Mouse (Mus musculus) inflammation-experienced regulatory T-cells, adult 6 months (primary cell): Measurements from ENCODE around the gene AC124108.1. TPM values are rescaled to one million over a fixed set of nuclear protein-coding genes. Genes with fewer than 3 reads are reported as not detected.
"Not testable (repeated sequence)": the region's sequence is repeated elsewhere in the genome, so short reads cannot be mapped to it uniquely, and the experiment has no call there.

ENCODE experiments used
- ATAC-seq: one replicate; pipeline ENCODE4 v1.8.0; 2017
- polyA plus RNA-seq, 3 experiments: library from polyadenylated mRNA; unstranded; fragments of 100-300 nt; shearing (Covaris generic); gene quantifications; one replicate each; pipeline ENCODE4 v1.2.1; 2017

Gene AC124108.1
- polyA plus RNA-seq = not detected

DNA sequence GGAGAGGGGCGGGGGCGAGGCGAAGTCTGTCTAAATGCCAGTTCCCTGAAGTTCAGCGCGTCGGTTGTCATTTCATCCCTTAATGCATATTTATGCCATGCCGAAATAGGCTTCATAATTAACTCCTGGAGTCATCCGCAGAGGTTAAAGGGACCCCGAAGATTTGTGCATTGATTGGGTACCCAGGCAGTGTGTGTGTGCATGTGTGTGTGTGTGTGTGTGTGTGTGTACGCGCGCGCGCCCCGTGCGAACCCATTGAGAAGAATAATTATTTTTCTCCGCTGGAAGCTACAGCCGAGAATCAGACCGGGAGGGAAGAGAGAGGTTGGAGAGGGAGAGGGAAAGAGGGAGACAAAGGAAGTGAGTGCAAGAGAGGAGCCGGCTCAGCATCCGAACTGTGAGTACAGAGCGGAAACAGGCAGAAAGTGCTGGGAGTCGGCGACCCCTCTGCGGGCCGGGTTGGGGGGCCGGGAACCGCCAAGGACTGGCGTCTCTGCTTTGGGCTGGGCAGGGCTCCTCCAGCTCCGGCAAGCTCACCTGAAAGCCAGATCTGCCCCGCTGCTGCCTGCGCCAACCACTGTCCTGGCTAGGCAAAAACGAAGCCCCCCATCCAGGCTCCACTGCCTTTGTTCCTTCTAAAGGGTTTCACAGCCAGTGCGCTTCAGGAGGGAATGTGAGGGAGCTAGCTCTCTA lies at the start of gene AC124108.1, which contains the start of gene Lemd1:
Gene AC124108.1, plus strand, starts transcription at position 365 of the 693 bp plus-strand sequence.
Gene Lemd1, plus strand, starts transcription at position 339 of the 693 bp plus-strand sequence.
- ATAC-seq = no peak

DNA sequence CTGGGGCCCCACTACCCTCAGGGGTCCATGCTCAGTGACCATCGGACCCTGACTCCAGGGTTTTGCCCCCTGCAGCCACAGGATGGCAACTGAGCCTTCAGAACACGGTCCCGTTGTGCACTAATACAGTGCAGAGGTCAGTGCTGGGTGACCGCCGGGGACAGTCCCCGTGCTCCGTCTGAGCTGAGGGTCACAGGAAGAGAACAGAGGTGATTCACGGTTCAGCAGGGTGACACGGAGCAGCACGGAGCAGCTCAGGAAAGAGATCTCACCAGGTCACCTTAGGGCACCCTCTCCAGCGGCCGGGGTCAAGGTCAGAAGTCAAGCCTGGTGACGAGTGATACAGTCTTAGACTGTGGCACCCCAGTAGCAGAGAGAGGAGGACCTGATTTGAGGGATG lies 49.5 kb upstream of the AC124108.1 start:
- no peak for ATAC-seq

DNA sequence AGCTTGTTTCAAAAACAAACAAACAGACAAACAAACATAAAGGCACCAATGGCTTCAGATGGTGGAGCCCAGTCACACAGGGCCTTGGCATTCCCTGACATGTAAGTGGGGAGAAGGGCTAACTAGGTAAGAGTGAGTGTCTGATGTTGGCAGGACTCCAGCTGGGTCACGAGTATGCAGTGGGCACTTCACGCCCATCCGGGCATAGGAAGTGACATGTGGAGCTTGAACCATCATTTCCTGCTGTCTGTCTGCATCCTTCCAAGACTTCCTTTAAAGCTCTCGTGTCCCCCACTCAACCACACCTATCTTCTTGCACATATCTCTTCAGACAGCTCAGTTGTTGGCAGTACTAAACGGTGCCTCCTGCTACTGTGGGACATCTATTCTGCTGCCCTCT lies 48.2 kb upstream of the AC124108.1 start:
- no peak for ATAC-seq

DNA sequence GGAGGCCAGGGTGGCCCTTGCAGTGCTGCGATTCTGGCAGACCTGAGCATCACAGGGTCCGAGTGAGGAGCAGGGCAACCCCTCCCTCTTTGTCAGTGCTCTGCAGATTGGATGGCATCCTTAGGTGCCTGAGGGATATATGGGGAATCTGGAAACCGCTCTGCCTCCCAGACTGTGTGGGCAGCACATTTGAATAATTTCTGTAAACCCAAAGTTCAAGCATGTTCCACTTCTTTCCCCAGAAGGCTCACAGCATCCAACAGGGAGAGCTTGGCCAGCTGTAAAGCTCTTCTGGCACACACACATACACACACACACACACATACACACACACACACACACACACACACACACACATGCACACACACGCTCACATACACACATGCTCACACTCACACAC lies 47.5 kb upstream of the AC124108.1 start:
- ATAC-seq = no peak

DNA sequence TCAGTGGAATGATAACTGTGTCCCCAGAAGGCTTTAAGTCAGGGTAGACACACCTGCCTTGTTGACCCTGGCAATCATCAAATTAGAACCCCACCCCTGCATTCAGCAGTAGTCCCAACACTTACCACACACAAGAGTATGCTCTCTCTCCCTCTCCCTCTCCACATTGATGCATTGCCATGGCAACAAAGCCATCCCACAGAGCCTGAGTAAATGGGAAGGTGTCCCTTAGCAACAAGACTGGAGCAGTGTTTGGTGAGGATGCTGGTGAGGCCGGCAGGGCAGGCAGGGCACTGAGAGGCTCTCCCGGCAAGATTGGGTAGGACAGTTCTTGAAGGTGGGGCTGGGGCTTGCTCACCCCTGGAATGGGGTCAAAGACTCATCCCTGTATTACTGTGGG lies 47.0 kb upstream of the AC124108.1 start:
- no peak for ATAC-seq

DNA sequence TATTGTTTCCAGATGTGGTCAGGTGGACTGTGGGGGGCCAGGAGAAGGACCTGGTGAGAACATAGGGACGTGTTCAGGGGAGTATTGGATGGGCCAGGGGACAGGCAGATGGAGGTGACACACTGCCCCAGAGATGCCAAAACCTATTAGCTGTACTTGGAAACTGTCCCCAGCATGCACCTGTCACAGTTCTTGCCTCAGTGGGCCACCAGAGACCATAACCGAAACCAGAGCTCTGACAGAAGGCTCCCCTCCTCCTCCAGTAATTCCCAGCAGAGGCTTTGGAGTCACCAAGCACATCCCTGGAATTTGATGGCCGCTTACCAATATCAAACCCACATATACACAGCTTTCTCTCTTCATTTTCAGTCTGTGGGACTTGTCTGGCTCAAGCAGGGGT lies 46.4 kb upstream of the AC124108.1 start:
- no peak for ATAC-seq

DNA sequence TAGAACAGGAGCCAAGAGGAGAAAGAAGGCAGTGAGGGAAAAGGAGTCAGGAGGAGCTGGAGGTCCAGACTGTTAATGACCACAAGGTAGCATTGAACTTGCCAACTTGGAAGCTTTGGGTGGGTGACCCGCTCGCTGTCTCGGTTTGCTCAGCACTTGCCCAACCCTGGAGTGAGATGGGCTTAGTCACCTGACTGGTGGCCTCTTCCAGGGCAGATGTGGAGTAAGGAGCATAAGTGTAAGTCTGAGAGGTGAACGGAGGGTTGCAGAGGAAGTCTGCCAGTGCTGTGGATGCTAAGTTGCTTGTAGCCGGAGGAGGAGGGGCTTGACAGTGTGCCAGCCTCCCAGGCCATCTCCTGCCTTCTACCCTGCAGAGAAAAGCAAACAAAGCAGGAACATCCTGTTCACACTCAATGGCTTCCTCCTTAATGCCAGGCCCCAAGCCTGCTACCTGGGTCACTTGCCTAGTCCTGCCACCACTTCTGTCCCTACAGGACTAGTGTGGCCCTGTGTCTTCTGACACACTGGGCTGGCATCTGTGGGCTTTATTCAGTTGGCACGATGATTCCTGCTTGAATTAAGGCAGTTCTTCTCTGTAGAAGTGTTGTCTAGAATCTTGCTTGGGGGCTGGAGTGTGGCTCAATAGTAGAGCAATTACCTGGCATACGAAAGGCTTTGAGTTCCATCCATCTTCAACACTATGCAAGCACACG lies 45.1 kb upstream of the AC124108.1 start:
- ATAC-seq = no peak

DNA sequence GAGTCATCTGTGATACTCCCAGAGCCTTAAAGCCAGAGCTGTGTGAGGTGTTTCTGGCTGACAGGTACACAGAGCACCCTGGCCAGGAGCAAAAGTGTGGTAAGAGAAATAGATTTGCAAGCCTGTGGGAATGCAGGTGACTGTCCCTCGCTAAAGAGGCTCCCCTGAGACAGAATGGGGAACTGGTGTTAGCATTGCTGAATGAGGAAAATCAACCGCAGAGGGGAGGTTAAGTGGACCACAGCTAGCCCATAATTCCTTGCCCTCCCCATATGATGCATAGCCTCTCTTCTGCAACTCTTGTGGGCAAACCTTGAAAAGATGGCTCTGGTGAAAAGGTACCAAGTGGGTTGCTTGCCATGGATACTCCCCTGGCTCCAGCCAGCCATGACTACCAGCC lies 41.8 kb upstream of the AC124108.1 start:
- no peak for ATAC-seq

DNA sequence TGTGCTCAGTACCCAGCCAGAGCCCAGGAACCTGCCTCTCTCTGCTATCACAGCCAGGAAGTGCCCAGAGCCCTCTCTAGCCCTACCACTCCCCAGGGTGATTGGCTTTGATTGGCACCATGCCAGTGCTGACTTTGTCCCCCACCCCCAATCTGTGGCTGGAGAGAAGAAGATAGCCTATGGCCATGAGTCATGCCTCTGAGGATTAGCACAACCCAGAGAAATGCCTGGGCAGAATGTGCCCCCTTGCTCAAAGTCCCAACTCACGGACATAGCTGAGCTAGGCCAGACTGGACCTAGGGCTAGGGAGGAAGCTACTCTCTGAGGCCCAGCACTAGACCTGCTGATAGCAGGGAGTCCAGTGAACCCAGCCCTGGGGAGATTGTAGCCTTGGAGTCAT lies 41.1 kb upstream of the AC124108.1 start:
- no peak for ATAC-seq

DNA sequence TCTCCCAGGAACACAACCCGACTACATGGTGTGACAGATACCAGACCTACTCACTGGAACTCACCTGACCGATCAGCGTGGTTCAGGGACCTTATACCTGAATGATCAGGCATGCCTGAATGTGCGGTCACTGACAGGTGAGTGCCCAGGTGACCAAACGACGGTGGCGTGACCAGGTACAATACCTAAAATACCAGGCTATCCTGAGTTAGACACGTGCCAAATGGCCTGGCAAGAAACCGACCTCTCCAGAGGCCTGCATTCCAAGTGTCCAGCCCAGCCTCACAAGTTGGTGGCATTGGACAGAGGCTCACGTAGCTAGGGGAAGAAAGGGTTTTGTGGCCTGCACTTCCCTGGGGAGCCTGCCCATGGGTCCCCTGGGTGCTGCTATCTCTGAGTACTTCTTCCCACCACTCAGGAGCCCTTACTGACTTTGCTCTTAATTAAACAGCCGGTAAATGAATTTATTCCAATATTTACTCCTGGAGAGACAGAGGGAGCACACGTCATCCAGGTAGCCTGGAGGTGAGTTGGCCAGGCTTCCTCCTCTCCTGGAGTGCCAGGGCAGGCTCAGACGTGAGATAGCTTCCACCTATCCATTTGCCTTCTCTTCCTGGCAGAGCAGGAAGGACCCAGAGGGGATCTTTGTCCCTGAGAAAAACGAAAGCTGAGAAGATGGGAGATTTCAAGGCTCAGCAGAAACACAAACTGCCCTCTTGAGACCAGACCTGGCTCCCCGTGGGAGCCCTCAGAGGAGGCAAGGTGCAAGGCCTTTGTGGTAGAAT lies 40.2 kb upstream of the AC124108.1 start:
- ATAC-seq = no peak

DNA sequence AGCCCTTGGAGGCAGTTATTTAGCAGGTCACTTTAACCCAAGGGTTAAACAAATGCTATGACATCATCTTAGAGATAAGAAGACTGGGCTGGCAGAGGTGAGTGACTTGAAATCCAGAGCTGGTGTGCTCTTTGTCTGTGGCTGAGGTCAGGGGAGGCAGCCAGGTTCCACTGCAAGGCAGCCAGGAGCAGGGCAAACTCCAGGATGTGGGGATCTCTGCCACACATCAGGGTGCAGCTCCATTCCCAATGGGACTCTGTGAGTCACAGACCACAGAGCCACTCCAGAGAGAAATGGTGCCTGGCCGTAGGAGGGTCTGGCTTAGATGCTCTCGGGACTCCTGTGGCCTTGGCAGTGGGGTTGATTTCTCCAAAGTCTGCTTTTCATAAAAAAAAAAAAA lies 39.3 kb upstream of the AC124108.1 start:
- no peak for ATAC-seq

DNA sequence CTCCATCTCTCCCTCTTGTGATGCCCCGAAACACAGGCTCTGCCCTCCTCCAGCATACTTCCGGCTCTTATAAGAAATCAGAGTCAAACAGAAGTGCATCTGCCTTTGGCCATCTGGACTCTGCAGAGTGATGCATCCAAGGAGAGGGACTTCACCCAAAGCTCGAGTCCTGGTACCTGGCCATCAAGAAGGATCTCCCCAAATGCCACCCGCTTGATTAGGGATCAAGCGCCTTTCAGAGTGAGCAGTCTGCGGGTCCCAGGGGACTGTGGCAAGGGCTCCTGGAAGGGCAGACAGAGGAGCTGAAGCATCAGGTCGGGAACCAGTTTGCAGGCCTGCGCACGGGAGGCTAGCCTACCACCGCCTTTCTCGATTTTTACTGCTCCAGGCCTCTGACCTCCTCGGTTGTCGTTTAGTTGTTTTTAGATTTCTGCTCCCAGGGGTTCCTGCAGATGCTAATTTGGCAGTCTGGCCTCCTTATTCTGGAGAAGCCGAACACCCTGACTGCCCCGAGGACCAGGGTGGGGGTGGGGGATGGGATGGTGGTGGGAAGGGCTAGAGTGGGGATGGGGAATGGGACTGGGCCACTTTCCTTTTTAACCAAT lies 38.1 kb upstream of the AC124108.1 start:
- no peak for ATAC-seq

DNA sequence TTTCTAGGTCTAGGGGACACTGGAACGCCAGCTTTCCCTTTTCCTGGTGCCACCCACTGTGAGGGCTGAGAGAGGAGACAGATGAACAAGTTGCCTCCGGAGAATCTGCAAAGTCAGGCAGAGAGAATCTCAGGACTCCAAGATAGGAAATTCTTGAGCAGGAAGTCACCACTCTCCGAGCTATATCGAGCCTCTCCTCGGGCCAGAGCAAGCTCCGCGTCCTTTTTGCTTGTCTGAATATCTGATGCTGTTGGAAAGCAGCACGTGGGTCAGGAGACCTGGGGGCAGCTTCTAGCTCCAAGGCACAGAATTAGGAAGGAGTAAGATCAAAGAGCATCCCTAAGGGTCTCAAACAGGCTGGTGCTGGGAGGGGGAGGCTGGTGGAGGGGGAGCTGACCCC lies 37.6 kb upstream of the AC124108.1 start:
- ATAC-seq = no peak

DNA sequence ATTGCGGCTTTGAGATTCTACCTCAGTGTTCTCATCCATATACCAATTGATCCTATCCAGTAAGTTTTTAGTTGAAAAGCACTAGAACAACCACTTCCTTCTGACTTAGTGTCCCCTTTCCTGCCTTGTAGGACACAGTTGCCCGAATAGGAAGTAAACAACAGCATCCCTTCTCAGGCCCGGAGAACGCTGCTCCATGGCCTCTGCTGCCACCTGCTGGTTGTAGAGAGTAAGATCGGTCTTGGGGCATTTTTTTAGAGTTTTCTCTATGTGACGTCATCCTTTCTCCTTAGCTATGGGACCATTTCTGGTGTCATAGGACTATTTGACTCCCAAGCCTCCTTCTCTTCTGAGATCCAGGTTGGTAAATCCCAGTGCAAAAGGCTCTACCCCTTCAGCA lies 35.5 kb upstream of the AC124108.1 start:
- peak; percentile 82 for ATAC-seq

DNA sequence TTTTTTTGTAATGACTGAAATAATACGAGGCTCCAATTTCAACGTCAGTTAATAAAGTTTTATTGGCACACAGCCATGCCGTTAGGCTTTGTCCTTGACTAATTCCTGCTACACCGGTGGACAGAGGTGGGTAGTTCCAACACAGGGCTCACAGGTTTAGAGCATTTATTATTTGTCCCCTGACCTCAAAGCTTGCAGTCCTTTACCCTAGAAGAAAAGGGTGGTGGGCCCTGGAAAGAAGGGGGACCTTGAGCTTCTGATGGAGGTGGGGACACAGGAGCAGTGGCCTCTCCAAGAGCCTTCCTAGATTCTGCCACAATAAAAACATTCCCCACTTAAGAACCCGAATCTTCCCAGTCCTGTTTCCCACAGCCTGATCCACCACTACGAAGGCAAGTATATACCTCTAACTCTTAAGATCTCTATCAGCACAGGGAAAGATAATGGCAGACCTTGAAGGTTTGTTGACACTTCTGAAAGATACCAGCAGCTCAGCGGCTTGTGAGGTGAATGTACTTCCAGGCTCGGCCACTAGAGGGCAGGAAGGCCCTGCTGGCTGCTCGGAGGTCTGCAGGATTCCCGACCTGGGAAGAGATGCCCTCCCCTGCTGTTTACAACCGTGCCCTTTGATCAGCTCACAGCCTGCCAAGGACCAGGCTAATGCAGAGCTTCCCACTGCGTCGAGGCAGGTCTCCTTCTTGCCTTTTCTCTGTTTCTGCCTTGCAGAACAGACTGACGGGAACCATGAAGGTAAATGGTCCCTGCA lies 34.1 kb upstream of the AC124108.1 start:
- peak; percentile 56 for ATAC-seq

DNA sequence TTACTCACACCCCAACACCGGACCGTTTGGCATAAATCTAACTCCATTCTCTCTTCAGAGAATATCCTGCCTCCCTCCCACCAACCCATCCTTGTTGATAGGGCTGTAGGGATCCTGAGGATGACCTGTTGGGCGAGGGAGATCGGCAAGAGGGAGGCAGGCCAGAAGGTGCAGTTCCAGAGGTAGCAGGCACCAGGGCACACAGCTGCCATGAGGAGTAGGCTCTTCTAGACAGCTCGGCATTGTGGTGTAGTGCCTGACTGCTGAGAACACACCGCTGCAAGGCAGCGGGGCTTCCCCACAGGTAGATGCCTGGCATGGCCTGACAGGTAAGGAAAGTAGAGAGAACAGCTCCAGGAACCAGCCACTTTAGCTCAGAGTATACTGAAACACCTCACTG lies 33.4 kb upstream of the AC124108.1 start:
- ATAC-seq = no peak

DNA sequence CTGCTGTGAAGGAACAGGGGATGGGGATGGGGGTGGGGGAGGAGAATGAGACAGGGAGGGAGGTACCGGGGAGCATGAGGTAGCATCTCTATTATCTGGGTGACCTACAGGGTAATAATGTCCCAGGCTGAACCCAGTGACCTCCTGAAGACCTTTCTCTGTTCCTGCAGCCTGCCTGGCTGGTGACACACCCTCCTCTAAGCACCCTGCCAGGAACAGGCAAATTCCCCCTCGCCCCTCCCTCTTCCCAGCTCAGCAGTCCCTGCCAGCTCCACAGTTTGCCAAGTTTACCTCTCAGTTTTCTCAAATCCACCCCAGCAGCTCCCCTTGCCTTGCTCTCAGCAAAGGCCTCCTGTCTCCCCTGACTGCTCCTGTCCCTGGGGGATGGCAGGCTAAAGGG lies 32.5 kb upstream of the AC124108.1 start:
- no peak for ATAC-seq

DNA sequence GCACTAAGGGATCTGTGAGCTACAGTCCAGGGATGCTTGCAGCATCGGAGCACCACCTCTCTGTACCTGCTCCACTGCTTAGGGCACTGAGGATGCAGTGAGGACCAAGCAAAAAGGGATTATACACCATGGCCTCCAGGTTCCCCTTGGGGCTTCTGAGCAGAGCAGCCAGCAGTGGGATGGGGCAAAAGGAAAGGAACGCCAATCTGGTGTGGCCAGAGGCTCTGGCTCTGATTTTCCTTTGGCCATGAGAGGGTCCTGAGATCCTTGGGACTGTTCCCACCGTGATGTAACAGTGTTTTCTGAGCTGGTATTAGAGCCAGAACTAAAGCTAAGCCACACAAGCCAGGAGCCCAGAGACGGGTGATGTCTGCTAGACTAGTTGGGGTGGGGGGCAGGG lies 31.6 kb upstream of the AC124108.1 start:
- no peak for ATAC-seq

DNA sequence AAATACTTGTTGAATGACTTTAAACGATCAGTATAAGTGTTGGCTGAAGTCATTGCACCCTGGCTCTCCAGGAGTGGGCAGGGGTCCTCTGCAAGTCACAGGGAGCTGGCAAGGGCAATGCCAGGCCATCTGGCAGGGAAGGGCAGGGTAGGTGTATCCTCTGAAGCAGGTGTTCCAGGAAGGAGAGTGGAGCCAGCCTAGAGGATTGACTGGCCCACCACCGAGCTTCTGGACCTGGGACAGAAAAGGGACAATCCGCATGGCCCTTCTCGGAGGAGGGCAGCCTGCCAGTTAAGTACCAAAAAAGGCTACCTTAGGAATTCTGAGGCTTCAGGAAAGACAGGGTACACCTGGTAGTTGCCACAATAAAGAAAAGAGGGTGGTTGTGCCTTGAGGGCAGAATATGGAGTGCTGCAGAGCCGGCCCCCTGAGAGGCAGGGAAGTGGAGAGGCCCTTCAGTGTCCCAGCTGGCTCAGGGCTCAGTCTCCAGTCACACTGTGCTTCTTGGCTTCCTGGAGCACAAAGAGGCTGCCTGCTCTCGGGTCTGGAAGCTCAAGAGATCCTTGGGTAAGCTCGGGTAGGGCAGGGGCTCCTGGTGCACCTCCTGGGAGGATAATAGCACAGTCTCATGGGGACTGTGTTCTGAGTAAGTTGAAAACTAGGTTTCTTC lies 29.9 kb upstream of the AC124108.1 start:
- ATAC-seq = no peak

DNA sequence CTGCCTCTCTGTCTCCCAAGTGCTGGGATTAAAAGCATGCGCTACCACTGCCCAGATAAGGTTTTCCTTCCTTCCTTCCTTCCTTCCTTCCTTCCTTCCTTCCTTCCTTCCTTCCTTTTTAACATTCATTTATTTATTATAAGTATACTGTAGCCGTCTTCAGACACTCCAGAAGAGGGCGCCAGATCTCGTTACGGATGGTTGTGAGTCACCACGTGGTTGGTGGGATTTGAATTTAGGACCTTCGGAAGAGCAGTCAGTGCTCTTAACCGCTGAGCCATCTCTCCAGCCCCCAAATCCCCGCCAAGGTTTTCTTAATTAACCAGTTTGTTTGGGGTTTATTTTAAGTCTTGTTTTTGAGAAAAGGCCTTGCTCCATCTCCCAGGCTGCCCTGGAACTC lies 28.6 kb upstream of the AC124108.1 start:
- not testable (repeated sequence) for ATAC-seq

DNA sequence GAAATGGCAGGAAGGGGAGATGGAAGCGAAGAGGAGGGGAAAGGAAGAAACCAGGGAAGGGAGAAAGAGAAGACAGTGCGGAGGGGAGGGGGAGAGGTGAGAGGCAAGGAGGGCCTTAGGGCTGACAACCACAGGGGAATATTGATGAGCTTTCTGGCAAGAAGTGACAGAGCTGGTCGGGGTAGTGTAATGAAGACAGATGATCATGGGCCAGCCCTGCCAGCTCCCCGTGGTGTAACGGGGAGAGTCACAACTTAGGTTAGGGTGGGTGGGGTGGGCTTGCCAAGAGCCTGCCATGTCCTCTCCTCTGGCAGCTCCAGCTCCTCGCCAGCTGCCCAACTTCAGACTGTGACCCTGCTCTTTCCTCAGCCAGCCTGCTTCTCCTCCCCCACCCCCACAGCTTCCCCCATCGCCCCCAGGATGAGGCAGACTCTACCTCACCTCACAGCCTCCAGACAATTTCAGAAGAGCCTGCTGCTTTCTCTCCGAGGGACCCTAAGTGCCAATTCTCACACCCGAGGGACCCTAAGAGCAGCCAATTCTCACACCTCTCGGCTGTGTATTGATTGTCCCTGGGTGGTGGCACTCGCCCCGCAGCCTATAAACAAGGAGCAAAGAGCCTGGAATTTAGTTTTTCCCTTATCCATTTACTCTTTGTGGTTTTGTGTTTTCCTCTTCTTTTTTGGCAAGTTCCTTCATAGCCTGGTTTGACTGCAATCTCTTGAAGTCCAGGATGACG lies 26.3 kb upstream of the AC124108.1 start:
- no peak for ATAC-seq
